Mouse (Mus musculus) layer of hippocampus, adult 9-11 months (tissue): ENCODE measurements at regions not wholly inside any gene's neighbourhood (a gene's known extent, or its start where the extent isn't known, plus 50 kb on each side); places are given as distances from the start of the nearest gene placed in this dataset.

Source experiments
- DNase-seq: peaks from one replicate; pipeline ENCODE4 v3.0.0; 2022

DNA sequence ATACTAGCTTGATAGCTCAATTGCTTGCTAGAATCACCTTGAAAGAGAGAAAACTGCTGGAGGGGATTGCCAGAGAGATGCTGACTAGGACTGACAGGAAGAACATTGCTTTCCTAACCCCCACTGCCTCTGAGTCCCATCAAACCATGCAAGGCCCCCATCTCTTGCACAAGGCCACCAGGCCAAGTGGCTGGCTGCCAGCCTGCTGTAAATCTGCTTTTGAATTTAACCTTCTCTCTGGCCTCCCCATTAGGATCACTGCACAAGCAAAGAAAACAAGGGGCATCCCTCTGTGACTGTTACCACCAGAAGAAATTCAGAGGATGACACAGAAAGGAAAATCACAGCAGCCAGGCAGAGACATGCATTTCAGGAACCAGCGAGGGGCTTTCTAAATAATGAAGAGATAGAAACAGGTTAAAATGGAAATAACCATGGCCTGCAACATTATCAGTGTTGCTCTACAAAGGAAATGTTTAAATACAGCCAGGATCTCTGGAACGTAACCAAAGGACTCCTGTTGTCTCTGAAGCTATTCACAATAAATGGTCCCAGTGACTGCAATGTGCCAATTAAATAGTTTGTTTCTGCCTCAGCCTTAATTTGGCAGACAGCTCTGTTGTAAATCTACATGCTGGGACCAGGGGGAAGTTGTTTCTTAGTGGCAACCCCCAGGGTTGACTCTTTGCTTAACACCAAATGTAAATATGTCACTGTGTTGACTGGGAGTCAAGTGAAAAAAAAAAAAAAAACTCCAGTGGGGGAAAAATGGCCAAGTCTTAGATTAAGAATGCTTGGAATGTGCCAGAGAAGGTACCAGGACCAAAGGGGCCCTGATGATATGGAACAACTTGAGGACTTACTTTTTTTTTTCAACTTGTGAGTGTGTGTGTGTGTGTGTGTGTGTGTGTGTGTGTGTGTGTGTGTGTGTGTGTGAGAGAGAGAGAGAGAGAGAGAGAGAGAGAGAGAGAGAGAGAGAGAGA is 233.9 kb upstream of the Epha4 start:
- no peak for DNase-seq

DNA sequence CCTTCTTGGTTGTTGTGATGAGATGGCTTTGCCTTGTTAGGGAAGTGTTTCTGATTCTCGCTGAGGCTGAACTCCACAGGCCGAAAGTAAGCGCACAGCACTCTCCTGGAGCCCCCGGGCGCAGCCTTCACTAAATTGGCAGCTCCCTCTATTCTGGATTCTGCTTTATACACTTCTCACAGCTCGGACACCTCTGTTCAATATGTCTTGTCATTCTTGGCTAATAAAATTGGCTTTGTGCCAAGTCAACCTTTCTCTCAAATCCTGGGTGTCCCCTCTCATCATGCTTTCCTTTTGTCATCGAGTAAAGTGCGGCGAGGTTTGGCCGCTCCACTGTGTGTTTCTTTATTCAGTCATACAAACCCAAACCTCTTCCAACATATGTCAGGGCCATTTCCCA is 217.2 kb upstream of the Epha4 start:
- DNase-seq, result no peak

DNA sequence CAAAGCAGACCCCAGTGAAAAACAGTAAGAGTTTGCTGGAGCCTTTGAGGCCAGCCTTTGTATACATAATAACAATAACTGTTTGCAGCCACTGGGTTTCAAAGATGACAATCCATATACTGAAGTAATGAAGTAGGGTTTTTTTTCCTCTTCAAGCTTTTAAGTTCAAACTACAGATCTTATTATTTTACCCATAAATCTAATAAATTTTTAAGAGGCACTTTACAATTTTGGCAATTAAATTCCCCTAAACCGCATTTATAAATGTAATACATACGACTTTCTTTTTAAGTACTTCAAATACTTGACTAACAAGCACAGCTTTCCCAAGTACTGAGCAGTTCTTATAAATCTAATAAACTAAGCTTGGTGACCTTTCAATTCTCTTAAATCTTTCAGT is 212.7 kb upstream of the Epha4 start:
- DNase-seq, result no peak

DNA sequence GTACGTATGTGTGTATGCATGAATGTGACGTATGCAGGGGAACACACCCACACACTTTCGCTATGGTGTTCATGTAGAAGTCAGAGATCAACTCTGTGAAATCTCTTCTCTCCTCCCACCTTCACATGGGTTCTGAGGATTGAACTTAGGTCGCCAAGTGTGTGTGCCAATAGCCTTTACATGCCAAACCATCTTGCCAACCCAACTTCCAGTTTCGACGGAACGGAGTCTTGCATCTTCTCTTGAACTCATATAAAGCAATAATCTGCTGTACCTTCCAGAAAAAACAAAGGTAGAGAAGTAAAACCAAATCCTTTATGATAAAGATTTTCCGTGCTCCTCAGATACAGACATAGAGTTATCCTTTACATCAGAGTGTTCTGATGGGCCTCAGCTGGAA is 208.4 kb upstream of the Epha4 start:
- no peak for DNase-seq

GRCm38 (mm10) chr1:77720859-77721258 is 206.0 kb upstream of the Epha4 start:
- no peak for DNase-seq

- no peak for DNase-seq
Measured at GRCm38 (mm10) chr1:77713001-77713400, 198.1 kb upstream of the Epha4 start.

GRCm38 (mm10) chr1:77708202-77709020 is 193.5 kb upstream of the Epha4 start:
- DNase-seq, result no peak

DNA sequence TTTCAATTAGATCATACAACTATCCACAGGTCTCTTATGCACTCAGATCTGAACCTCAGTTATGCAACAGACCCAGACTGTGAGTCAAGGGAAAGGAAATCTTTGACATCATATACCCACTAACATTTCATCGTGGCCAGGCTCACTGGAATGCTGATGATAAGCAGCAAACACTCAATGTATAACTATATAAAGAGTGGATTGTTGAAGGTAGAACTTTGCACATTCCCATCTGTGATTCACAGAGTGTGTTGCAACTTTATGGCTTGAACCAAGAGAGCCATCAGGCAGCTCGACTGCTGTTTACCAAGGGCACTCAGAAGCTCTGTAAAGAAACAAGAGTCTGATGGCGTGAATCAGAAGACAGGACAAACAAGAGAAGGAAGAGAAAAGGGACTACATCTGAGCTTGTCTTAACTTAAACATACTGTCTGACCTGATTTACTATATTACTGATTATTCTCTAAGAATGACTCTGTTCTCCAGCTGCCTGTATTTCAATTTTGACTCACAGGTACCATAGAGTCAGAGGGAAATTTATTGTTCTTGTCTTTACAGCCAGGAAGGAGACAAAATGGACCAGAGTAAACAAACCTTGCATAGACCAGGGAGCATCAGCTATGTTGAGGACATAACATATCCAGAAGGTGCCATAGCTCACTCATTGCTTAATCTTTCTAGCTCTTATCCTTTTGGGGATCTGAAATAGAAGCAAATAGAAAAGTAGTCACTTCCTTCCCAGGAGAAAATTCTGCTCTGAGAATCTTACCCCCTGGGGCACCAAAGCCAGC is 180.5 kb upstream of the Epha4 start:
- DNase-seq, result no peak

- DNase-seq, result peak; percentile 15
Measured at GRCm38 (mm10) chr1:77663345-77663744, 148.5 kb upstream of the Epha4 start.

- DNase-seq, result no peak
Measured at GRCm38 (mm10) chr1:77660436-77660835, 145.5 kb upstream of the Epha4 start.

GRCm38 (mm10) chr1:77637025-77637424 is 122.1 kb upstream of the Epha4 start:
- no peak for DNase-seq

- DNase-seq, result no peak
Measured at GRCm38 (mm10) chr1:77629496-77630281, 114.8 kb upstream of the Epha4 start.

DNA sequence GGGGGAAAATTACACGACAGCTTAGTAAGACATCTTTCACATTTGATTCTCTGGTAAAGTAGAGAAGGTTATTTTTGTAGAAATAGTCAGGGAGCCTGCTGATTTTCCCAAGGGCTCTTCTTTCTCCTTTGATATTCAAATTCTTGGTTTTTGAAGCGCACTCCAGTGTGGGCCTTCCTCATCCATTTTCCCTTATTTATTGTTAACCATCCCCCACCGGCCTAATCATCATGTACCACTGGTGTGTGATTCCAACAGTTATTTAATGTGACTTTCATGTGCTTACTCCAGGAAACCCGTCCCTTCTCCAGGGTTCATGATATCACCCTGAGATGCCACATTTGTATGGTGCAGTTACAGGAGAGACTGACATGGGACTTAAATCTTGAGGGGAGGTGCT is 114.0 kb upstream of the Epha4 start:
- no peak for DNase-seq

DNA sequence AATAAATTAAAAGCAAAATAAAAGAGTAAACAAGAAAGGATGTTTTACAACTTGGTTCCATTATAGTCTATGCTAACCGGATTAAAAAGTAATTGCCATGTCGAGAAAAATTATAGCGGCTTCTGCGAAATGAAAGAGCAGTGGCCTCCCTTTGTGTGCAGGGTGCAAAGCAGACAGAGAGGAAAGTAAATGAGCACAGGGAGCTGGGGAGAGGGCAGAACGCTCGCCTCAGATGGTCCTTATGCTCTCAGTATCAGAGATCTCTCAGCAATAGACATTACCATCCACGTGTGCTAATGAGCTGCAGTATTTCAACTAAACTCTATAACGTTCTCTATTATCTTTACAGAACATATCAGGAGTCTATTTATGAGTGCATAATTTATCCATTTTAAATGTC is 102.6 kb upstream of the Epha4 start:
- DNase-seq, result no peak

DNA sequence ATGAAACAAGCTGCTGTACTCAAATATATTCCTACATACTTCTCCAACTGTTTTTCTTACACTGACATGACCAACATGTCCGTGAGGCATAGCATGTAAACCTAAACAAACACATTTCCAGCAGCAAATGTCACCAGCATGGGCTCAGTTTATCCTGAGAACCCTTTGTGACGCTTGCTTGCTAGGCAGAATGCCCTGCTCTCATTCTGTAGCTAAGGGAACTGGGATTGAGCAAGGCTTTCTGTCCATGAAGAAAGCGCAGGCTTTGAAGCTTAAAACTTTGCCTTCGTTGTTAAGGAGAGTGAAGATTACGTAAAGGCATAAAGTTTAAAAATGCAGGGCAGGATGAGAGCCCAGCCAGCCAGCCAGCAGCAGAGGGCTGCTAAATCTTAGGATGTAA is 85.6 kb upstream of the Epha4 start:
- DNase-seq, result no peak

DNA sequence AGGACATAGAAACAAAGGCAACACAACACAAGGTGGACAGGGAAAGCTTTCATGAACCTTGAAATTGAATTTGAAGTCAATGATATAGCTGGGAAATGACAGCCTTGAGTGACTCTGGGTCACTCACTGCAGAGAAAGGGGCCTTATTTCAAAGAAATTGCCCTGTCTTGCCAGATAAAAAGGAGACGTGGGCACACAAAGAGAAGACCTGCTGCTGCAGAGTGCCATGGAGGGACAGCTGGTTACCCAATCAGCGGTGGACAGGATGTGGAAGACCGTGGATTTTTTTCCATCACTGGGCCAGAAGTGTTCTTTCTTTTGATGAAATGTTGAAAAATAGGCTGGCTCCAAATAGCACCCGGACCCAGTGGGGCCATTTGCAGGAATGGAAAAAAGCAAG is 77.8 kb upstream of the Epha4 start:
- DNase-seq, result no peak

- DNase-seq, result no peak
Measured at GRCm38 (mm10) chr1:77592248-77592647, 77.4 kb upstream of the Epha4 start.

- no peak for DNase-seq
Measured at GRCm38 (mm10) chr1:77589423-77589822, 74.5 kb upstream of the Epha4 start.

- no peak for DNase-seq
Measured at GRCm38 (mm10) chr1:77585520-77585919, 70.6 kb upstream of the Epha4 start.

GRCm38 (mm10) chr1:77568081-77568480 is 53.2 kb upstream of the Epha4 start:
- no peak for DNase-seq

GRCm38 (mm10) chr1:77567657-77568056 is 52.8 kb upstream of the Epha4 start:
- DNase-seq, result no peak
